Mouse (Mus musculus): ENCODE results near the gene Tmx2.
"Not testable (repeated sequence)": the region's sequence is repeated elsewhere in the genome, so short reads cannot be mapped to it uniquely, and the experiment has no call there.

The Tmx2 gene

GRCm38 (mm10) chr2:84688080-84688844, 9.3 kb upstream of the Tmx2 start:
- no peak for DNase-seq (ENCODE audit: low spot score)

GRCm38 (mm10) chr2:84682605-84683183, 3.8 kb upstream of the Tmx2 start:
- no peak for DNase-seq (ENCODE audit: low spot score)

GRCm38 (mm10) chr2:84677968-84678880, 716 bp downstream of the Tmx2 start, which contains the start of the genes Gm28635 and Med19:
Gene Gm28635 (minus strand): TSS chr2:84678041.
Gene Med19 (plus strand): TSS chr2:84678402.
- peak; percentile 77 for DNase-seq (ENCODE audit: low spot score)

- no peak for DNase-seq (ENCODE audit: low spot score)
These were observed 1.5 kb downstream of the Tmx2 start for GRCm38 (mm10) chr2:84677270-84677967.

GRCm38 (mm10) chr2:84671535-84671934, 7.4 kb downstream of the Tmx2 start:
- DNase-seq (ENCODE audit: low spot score) = not testable (repeated sequence)

GRCm38 (mm10) chr2:84670569-84670933, 8.4 kb downstream of the Tmx2 start, which contains the start of gene Selenoh:
Gene Selenoh (minus strand): TSS chr2:84670770.
- DNase-seq (ENCODE audit: low spot score) = peak; percentile 69

- no peak for DNase-seq (ENCODE audit: low spot score)
These were observed 8.9 kb downstream of the Tmx2 start for GRCm38 (mm10) chr2:84669828-84670568.

- DNase-seq (ENCODE audit: low spot score) = no peak
These were observed 12.9 kb downstream of the Tmx2 start for GRCm38 (mm10) chr2:84666081-84666480.

GRCm38 (mm10) chr2:84662866-84663265, 16.1 kb downstream of the Tmx2 start:
- no peak for DNase-seq (ENCODE audit: low spot score)

GRCm38 (mm10) chr2:84660253-84660652, 18.7 kb downstream of the Tmx2 start:
- DNase-seq (ENCODE audit: low spot score) = peak; percentile 33

- DNase-seq (ENCODE audit: low spot score) = no peak
These were observed 20.1 kb downstream of the Tmx2 start, which contains the start of gene Btbd18 for GRCm38 (mm10) chr2:84658806-84659205. Gene Btbd18 (plus strand): TSS chr2:84659079.

- DNase-seq (ENCODE audit: low spot score) = no peak
These were observed 23.1 kb downstream of the Tmx2 start for GRCm38 (mm10) chr2:84655864-84656263.

- DNase-seq (ENCODE audit: low spot score) = no peak
These were observed 25.6 kb downstream of the Tmx2 start for GRCm38 (mm10) chr2:84653354-84653753.

- DNase-seq (ENCODE audit: low spot score) = peak; percentile 67
These were observed 28.3 kb downstream of the Tmx2 start, which contains the start of gene Ctnnd1 for GRCm38 (mm10) chr2:84650464-84651195. Gene Ctnnd1 (minus strand): TSS chr2:84650765.

GRCm38 (mm10) chr2:84649674-84650073, 29.3 kb downstream of the Tmx2 start:
- no peak for DNase-seq (ENCODE audit: low spot score)

GRCm38 (mm10) chr2:84648369-84648768, 30.6 kb downstream of the Tmx2 start:
- DNase-seq (ENCODE audit: low spot score) = no peak

- no peak for DNase-seq (ENCODE audit: low spot score)
These were observed 31.8 kb downstream of the Tmx2 start for GRCm38 (mm10) chr2:84647051-84647568.

GRCm38 (mm10) chr2:84646138-84646537, 32.8 kb downstream of the Tmx2 start:
- DNase-seq (ENCODE audit: low spot score) = no peak

- no peak for DNase-seq (ENCODE audit: low spot score)
These were observed 38.1 kb downstream of the Tmx2 start for GRCm38 (mm10) chr2:84640833-84641232.
